Mouse (Mus musculus) forebrain, embryonic 10.5 days (tissue): ENCODE measurements around the gene Snai1. TPM values are rescaled to one million over a fixed set of nuclear protein-coding genes. Genes with fewer than 3 reads are reported as not detected.
A peak's percentile ranks its signal among the peaks of the same experiment; 100 is the strongest.

Experiments used
- DNase-seq: peaks from one replicate; pipeline ENCODE4 v3.0.0-alpha.2; 2017; ENCODE audit warnings: low spot score; ENCODE audit errors: extremely low spot score
- H3K27ac ChIP-seq: fragments of 300-500 bp; sonication (generic); 2 replicates; pipeline ENCODE4 v1.5.1; 2016; ENCODE audit warnings: mild to moderate bottlenecking
- H3K27me3 ChIP-seq: fragments of 300-500 bp; sonication (generic); 2 replicates; pipeline ENCODE4 v1.6.1; 2016; ENCODE audit warnings: mild to moderate bottlenecking; ENCODE audit not compliant: poor library complexity, severe bottlenecking
- H3K36me3 ChIP-seq: fragments of 300-500 bp; sonication (generic); replicated peaks from 2 replicates; pipeline ENCODE4 v1.6.1; 2016; ENCODE audit warnings: mild to moderate bottlenecking, moderate library complexity
- H3K4me1 ChIP-seq: fragments of 300-500 bp; sonication (generic); 2 replicates; pipeline ENCODE4 v1.6.1; 2016
- H3K4me3 ChIP-seq: fragments of 300-500 bp; sonication (generic); 2 replicates; pipeline ENCODE4 v1.5.1; 2016; ENCODE audit warnings: mild to moderate bottlenecking, moderate library complexity
- H3K9me3 ChIP-seq: fragments of 300-500 bp; sonication (generic); 2 replicates; pipeline ENCODE4 v1.6.1; 2016; ENCODE audit warnings: mild to moderate bottlenecking, moderate library complexity
- WGBS: fragments of 180-500 bp; shearing (Covaris S2); methylation state at CpG from one replicate; pipeline ENCODE4 v1.1.7; 2016; 5-methylcytosine and 5-hydroxymethylcytosine counted together
- polyA plus RNA-seq: library from polyadenylated mRNA; unstranded; fragments of >200 nt; fragmentation: Nextera tagmentation; extraction: Ambion mirVana; gene quantifications from 2 replicates; pipeline ENCODE4 v1.2.1, GENCODE M21; 2016

The Snai1 gene
- polyA plus RNA-seq, 1 experiment from 2014 or later = 40.4 TPM

GRCm38 (mm10) chr2:167506546-167507260 is 31.3 kb upstream of the Snai1 start:
- H3K4me1 ChIP-seq = peaks cover 31% of the 10 kb centered on the region
- no peaks in the 10 kb centered on the region for H3K9me3 ChIP-seq
- WGBS = 93% methylated on average over 10 of the region's 10 CpGs
- H3K27ac ChIP-seq = no peak overlapping the region
- peaks cover 74% of the 10 kb centered on the region for H3K36me3 ChIP-seq
- no peaks in the 10 kb centered on the region for H3K27me3 ChIP-seq
- DNase-seq = no peak
- H3K4me3 ChIP-seq = no peak overlapping the region

DNA sequence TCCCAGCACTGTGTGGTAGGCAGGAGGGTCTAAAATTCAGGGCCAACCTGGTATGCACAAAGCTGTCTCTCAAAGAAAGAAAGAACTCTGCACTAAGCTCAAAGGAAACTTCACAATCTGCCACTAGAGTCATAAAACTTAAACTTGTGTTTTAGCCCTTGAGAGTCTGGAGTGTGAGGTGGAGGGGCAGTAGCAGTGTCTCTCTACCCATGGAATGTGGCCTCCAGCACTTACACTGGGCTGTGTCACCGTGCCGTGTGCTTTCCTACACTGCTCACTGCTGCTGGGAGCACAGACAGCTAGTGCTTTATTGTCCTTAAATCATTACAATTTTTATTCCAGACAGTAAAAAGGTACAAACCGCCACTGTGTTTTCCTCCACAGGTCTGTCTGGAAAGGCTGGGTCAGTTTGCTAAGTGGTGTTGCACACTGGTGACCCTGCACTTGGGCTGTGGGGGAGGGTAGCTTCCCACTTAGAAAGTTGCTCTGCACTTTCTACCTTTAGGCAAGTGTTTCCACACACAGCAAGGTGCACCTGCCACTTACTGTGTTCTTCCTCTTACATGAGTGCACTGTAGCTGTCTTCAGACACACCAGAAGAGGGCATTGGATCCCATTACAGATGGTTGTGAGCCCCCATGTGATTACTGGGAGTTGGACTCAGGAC is 30.1 kb upstream of the Snai1 start:
- Histone ChIP-seq H3K4me1 (peaks cover 30% of the 10 kb centered on the region), H3K36me3 (peaks cover 85% of the 10 kb centered on the region), H3K27me3 (no peaks in the 10 kb centered on the region), H3K4me3 (no peak overlapping the region), H3K9me3 (no peaks in the 10 kb centered on the region), H3K27ac (no peak overlapping the region)
- WGBS = 95% methylated on average over 3 of the region's 3 CpGs
- no peak for DNase-seq

GRCm38 (mm10) chr2:167508569-167508968 is 29.4 kb upstream of the Snai1 start:
- Histone ChIP-seq H3K27ac (no peak overlapping the region), H3K36me3 (peaks cover 93% of the 10 kb centered on the region), H3K27me3 (no peaks in the 10 kb centered on the region), H3K9me3 (no peaks in the 10 kb centered on the region), H3K4me3 (no peak overlapping the region), H3K4me1 (peaks cover 26% of the 10 kb centered on the region)
- 96% methylated on average over 4 of the region's 4 CpGs for WGBS
- no peak for DNase-seq

DNA sequence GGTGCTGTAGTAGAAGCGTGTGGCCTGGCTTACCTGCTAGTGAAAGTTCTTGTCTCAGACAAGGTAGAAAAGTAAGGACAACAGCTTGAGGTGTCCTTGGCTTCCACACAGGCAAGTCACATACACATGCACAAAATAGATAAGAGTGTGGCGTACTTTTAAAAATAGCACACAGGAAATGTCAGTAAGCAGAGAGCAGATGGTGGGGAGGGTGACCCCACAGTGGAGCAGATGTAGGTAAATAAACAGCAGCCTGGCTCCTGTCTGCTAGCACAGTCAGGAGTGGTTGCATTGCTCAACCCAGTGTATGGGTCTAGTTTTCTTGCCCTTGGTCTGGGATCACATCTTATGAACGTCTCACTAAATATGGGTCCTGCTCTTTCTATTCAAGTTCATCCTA is 27.5 kb upstream of the Snai1 start:
- Histone ChIP-seq H3K27me3 (no peaks in the 10 kb centered on the region), H3K4me1 (peaks cover 10% of the 10 kb centered on the region), H3K27ac (no peak overlapping the region), H3K9me3 (no peaks in the 10 kb centered on the region), H3K36me3 (peaks cover 99% of the 10 kb centered on the region), H3K4me3 (no peak overlapping the region)
- DNase-seq = no peak
- WGBS = 94% methylated on average over 3 of the region's 3 CpGs

GRCm38 (mm10) chr2:167512365-167512764 is 25.6 kb upstream of the Snai1 start:
- Histone ChIP-seq H3K27ac (no peak overlapping the region), H3K9me3 (no peaks in the 10 kb centered on the region), H3K4me3 (no peak overlapping the region), H3K27me3 (no peaks in the 10 kb centered on the region), H3K36me3 (peaks cover 100% of the 10 kb centered on the region), H3K4me1 (no peaks in the 10 kb centered on the region)
- whole genome bisulfite sequencing = 95% methylated on average over 9 of the region's 9 CpGs
- no peak for DNase-seq

DNA sequence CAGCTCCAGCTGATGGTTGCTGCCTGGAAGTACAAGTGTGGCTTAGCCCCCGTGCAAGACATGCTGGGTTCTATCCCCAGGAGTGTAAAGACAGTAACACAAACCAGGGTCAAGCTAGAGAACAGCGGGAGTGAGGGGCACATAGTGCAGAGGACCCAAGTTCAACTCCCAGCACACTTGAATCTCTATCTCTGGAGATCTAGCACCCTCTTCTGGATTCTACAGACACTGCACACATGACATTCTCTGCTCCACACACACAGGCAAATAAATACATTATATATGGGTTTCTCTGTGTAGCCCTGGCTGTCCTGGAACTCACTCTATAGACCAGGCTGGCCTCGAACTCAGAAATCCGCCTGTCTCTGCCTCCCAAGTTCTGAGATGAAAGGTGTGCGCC is 25.0 kb upstream of the Snai1 start:
- 91% methylated on average over 5 of the region's 5 CpGs for WGBS
- Histone ChIP-seq H3K27ac (no peak overlapping the region), H3K9me3 (no peaks in the 10 kb centered on the region), H3K36me3 (peaks cover 100% of the 10 kb centered on the region), H3K4me1 (no peaks in the 10 kb centered on the region), H3K27me3 (no peaks in the 10 kb centered on the region), H3K4me3 (no peak overlapping the region)
- no peak for DNase-seq

- Histone ChIP-seq H3K4me3 (no peak overlapping the region), H3K36me3 (peaks cover 99% of the 10 kb centered on the region), H3K4me1 (no peaks in the 10 kb centered on the region), H3K27ac (no peak overlapping the region), H3K9me3 (no peaks in the 10 kb centered on the region), H3K27me3 (no peaks in the 10 kb centered on the region)
- no peak for DNase-seq
- WGBS = 93% methylated on average over 4 of the region's 4 CpGs
Observed at GRCm38 (mm10) chr2:167514641-167515040, 23.4 kb upstream of the Snai1 start.

DNA sequence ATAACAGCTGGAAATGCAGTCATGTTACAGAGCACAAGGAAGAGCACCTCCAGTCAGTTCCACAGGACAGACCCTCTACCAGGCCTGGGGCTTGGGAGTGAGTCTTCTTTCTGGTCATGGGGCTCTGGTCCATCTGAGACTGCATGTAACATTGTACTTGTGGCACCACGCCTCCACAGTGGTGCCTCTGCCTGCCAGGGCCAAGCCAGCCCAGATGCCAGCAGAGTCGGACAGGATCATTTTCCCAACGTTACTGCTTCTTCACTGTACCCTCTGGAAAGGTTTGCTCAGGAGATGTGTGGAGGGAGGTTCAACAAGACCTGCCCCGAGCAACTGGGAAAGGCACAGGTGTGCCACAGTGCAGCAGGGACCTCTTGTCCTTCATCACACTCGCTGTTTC is 22.3 kb upstream of the Snai1 start:
- peaks cover 95% of the 10 kb centered on the region for H3K36me3 ChIP-seq

DNA sequence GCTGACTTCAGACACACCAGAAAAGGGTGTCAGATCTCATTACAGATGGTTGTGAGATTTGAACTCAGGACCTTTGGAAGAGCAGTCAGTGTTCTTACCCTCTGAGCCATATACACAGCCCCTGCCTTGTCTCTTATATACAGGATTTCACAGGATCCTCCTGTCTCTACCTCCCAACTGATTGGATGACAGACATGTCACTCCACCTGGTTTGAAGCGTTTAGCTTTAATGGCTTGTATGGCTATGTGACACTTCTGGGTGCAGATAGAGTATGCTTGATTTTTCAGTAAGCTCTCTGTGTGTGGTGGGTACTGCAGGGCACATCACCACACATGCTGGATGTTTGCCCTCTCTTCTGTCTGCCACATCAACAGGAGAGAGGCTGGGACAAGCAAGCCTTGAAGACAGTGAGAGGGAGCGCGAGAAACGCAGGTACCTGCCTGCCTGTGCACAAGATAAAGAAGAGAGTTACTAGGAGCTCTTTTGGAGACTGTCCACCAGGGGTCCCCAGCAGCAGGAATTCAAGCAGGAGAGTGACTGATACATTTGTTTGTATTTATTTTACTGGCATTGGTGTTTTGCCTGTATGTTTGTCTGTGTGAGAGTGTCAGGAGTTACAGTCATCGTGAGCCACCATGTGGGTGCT is 18.3 kb upstream of the Snai1 start:
- H3K27me3 ChIP-seq = no peaks in the 10 kb centered on the region
- no peaks in the 10 kb centered on the region for H3K9me3 ChIP-seq
- H3K27ac ChIP-seq = no peak overlapping the region
- H3K4me1 ChIP-seq = no peaks in the 10 kb centered on the region
- 81% methylated on average over 5 of the region's 5 CpGs for WGBS
- no peak for DNase-seq
- no peak overlapping the region for H3K4me3 ChIP-seq
- peaks cover 55% of the 10 kb centered on the region for H3K36me3 ChIP-seq

More for the DNA sequence above, 22.3 kb upstream of the Snai1 start:
- 92% methylated on average over 5 of the region's 5 CpGs for WGBS
- Histone ChIP-seq H3K9me3 (no peaks in the 10 kb centered on the region), H3K27ac (no peak overlapping the region), H3K27me3 (no peaks in the 10 kb centered on the region), H3K4me1 (no peaks in the 10 kb centered on the region), H3K4me3 (no peak overlapping the region)
- DNase-seq = no peak

DNA sequence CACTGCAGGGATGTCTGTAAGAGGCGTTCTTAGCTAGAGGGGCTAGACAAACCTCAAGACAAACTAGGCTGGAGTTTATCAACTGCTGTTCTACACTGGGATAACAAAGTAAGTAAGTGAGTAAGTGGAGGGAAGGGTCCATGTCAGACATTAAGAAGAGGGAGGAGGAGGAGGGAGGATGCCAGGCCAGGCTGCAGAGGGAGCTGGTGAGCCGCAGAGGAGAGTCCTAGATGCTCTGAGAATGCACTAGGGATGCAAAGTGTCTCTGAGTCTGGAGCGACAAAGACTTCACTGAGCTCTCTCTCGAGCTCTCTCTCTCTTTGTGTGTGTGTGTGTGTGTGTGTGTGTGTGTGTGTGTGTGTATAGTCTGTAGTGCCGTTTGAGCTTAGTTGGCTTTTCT is 9.7 kb upstream of the Snai1 start:
- no peak overlapping the region for H3K27ac ChIP-seq
- H3K4me1 ChIP-seq = peaks cover 36% of the 10 kb centered on the region
- no peak for DNase-seq
- H3K4me3 ChIP-seq = no peak overlapping the region
- 9% methylated on average over 5 of the region's 5 CpGs for WGBS
- peaks cover 9% of the 10 kb centered on the region for H3K27me3 ChIP-seq
- no peaks in the 10 kb centered on the region for H3K9me3 ChIP-seq
- no peaks in the 10 kb centered on the region for H3K36me3 ChIP-seq

- H3K4me3 ChIP-seq = no peak overlapping the region
- peaks cover 36% of the 10 kb centered on the region for H3K4me1 ChIP-seq
- 39% methylated on average over 5 of the region's 5 CpGs for WGBS
- H3K27me3 ChIP-seq = peaks cover 25% of the 10 kb centered on the region
- no peaks in the 10 kb centered on the region for H3K36me3 ChIP-seq
- DNase-seq = no peak
- no peaks in the 10 kb centered on the region for H3K9me3 ChIP-seq
- 0 out of 2 replicates have a peak overlapping the region, but pooled peaks have one; percentile 26 for H3K27ac ChIP-seq
Observed at GRCm38 (mm10) chr2:167529935-167530513, 8.0 kb upstream of the Snai1 start.

DNA sequence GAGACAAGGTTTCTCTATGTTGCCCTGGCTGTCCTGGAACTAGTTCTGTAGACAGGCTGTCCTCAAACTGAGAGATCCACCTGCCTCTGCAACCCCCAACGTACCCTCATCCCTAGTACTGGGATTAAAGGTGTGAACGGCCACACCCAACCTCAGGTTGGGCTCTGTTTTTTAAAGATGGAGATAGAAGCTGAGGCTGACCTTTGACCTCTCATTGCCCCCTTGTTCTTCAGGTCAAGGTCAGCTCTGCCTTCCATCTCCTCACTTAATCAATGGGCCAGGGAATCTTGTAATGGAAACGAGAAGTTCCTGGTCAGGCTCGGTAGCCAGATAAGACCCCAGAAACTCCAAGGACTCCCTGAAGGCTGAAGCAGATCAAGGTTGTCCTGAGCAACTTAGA is 7.5 kb upstream of the Snai1 start:
- H3K36me3 ChIP-seq = no peaks in the 10 kb centered on the region
- H3K27ac ChIP-seq = no peak overlapping the region
- H3K4me3 ChIP-seq = no peak overlapping the region
- no peak for DNase-seq
- H3K4me1 ChIP-seq = peaks cover 36% of the 10 kb centered on the region
- H3K27me3 ChIP-seq = peaks cover 30% of the 10 kb centered on the region
- 83% methylated on average over 4 of the region's 4 CpGs for WGBS
- H3K9me3 ChIP-seq = no peaks in the 10 kb centered on the region

DNA sequence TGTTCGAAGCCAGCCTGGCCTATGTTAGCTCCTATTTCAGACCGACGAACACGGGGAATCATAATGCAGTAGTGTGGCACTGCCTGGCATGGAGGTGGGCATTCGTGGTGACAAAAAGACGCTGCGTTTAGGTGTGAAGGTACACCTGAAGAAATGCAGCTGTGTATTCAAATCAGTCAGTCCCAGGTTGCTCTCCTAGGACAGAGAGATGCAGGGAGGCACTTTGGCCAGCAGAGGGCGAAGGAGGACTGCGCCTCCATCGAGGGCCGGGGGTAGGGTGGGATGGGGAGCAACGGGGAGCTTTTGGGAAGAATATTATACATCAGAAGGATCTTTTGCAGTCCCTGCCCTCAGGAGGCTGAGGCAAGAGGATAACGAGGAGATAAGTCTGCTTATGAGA is 5.9 kb upstream of the Snai1 start:
- Histone ChIP-seq H3K4me1 (peaks cover 37% of the 10 kb centered on the region), H3K4me3 (no peak overlapping the region), H3K36me3 (no peaks in the 10 kb centered on the region), H3K9me3 (no peaks in the 10 kb centered on the region), H3K27me3 (peaks cover 46% of the 10 kb centered on the region), H3K27ac (no peak overlapping the region)
- WGBS = 20% methylated on average over 13 of the region's 13 CpGs
- DNase-seq = peak; percentile 63
